Mouse (Mus musculus) myocyte (in vitro differentiated cells): ENCODE results near the gene Itgav.

ENCODE experiments used
- CEBPB ChIP-seq: IDR thresholded peaks from 2 replicates; pipeline ENCODE4 v1.6.1; 2011; ENCODE audit warnings: mild to moderate bottlenecking, moderate library complexity; ENCODE audit not compliant: poor library complexity, insufficient read depth, severe bottlenecking
- E2F4 ChIP-seq: IDR thresholded peaks from one replicate; pipeline ENCODE4 v1.6.1; 2011; ENCODE audit warnings: mild to moderate bottlenecking, control low read depth, moderate library complexity; ENCODE audit not compliant: insufficient read depth
- MAX ChIP-seq: IDR thresholded peaks from one replicate; pipeline ENCODE4 v1.6.1; 2011; ENCODE audit warnings: low read depth, mild to moderate bottlenecking, control low read depth
- MYOD1 ChIP-seq, 3 experiments: IDR thresholded peaks; one replicate each; pipeline ENCODE4 v1.6.1; 2011; ENCODE audit warnings: control low read depth in 2 of 3, low read depth in 2 of 3, mild to moderate bottlenecking in 2 of 3, moderate library complexity in 1 of 3; ENCODE audit not compliant: insufficient read length in 2 of 3, control insufficient read depth in 1 of 3
- MYOG ChIP-seq, 3 experiments: IDR thresholded peaks; one replicate each; pipeline ENCODE4 v1.6.1; 2011; ENCODE audit warnings: control low read depth in 2 of 3, low read depth in 2 of 3, mild to moderate bottlenecking in 2 of 3; ENCODE audit not compliant: insufficient read length in 2 of 3, control insufficient read depth in 1 of 3, insufficient read depth in 1 of 3
- POLR2A ChIP-seq: IDR thresholded peaks from one replicate; pipeline ENCODE4 v1.6.1; 2011; ENCODE audit warnings: low read depth, mild to moderate bottlenecking, control low read depth, moderate library complexity; ENCODE audit not compliant: insufficient read length
- POLR2AphosphoS2 ChIP-seq: IDR thresholded peaks from one replicate; pipeline ENCODE4 v1.6.1; 2011; ENCODE audit warnings: low read depth, control low read depth; ENCODE audit not compliant: insufficient read length
- REST ChIP-seq: IDR thresholded peaks from one replicate; pipeline ENCODE4 v1.6.1; 2011; ENCODE audit warnings: mild to moderate bottlenecking, control low read depth, moderate library complexity; ENCODE audit not compliant: insufficient read depth, insufficient read length
- SRF ChIP-seq: IDR thresholded peaks from one replicate; pipeline ENCODE4 v1.6.1; 2011; ENCODE audit warnings: low read depth; ENCODE audit not compliant: control insufficient read depth, insufficient read length
- TCF12 ChIP-seq: IDR thresholded peaks from one replicate; pipeline ENCODE4 v1.6.1; 2011; ENCODE audit warnings: mild to moderate bottlenecking, control low read depth; ENCODE audit not compliant: poor library complexity, insufficient read depth, severe bottlenecking
- USF1 ChIP-seq: IDR thresholded peaks from one replicate; pipeline ENCODE4 v1.6.1; 2011; ENCODE audit warnings: low read depth, mild to moderate bottlenecking, control low read depth, moderate library complexity

DNA sequence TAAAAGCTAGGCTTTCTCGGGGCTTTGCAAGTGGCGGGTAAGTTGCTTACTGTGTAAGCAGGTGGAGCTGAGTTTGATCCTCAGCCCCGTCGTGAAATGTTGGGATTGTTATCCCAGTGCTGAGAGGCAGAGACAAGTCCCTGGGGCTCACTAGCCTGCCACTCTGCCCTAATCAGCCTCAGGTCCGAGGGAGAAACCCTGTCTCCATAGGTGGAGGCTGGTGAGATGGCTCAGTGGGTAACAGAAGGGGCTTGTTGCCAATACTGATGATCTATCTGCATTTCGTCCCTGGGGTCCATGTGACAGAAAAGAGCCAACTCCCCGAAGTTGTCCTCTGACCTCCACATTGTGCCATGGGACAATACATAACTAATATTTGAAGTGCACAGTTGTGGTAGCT, 49.8 kb upstream of the Itgav start:
- TF ChIP-seq POLR2A (no peak), POLR2AphosphoS2 (no peak), REST (no peak), TCF12 (no peak), E2F4 (no peak), USF1 (no peak), MYOD1 (IDR thresholded peaks at IDR 0.05; ENCODE audit: control insufficient read depth in 1 of 3, insufficient read length in 2 of 3, low read depth in 2 of 3) (no peak), CEBPB (no peak), MAX (no peak), MYOG (IDR thresholded peaks at IDR 0.05; ENCODE audit: control insufficient read depth in 1 of 3, insufficient read depth in 1 of 3, insufficient read length in 2 of 3, low read depth in 2 of 3) (no peak), SRF (no peak)
